Mouse (Mus musculus) erythroblast, adult 5-6 weeks (primary cell): Measurements from ENCODE around the gene Mapkap1. TPM values are rescaled to one million over a fixed set of nuclear protein-coding genes. Genes with fewer than 3 reads are reported as not detected.

Source experiments
- ATAC-seq: replicated peaks from 2 replicates; pipeline ENCODE4 v1.8.0; 2016; ENCODE audit warnings: moderate number of reproducible peaks, mild to moderate bottlenecking, moderate TSS enrichment, inconsistent platforms; ENCODE audit not compliant: poor library complexity, low FRiP score, severe bottlenecking
- total RNA-seq, 2 experiments: library from RNA; stranded (forward) in 1 of 2; stranded (reverse) in 1 of 2; fragments of 150-400 nt in 1 of 2; fragments of 200-764, 138-1000 nt in 1 of 2; gene quantifications; 2 replicates each; pipeline versions ENCODE4 v1.2.3 to v1.2.4; 2015 to 2017; ENCODE audit warnings: low replicate concordance in 2 of 2

Mapkap1 gene
- total RNA-seq, 2 experiments from 2014 or later: 4.8 to 17.1 TPM

DNA sequence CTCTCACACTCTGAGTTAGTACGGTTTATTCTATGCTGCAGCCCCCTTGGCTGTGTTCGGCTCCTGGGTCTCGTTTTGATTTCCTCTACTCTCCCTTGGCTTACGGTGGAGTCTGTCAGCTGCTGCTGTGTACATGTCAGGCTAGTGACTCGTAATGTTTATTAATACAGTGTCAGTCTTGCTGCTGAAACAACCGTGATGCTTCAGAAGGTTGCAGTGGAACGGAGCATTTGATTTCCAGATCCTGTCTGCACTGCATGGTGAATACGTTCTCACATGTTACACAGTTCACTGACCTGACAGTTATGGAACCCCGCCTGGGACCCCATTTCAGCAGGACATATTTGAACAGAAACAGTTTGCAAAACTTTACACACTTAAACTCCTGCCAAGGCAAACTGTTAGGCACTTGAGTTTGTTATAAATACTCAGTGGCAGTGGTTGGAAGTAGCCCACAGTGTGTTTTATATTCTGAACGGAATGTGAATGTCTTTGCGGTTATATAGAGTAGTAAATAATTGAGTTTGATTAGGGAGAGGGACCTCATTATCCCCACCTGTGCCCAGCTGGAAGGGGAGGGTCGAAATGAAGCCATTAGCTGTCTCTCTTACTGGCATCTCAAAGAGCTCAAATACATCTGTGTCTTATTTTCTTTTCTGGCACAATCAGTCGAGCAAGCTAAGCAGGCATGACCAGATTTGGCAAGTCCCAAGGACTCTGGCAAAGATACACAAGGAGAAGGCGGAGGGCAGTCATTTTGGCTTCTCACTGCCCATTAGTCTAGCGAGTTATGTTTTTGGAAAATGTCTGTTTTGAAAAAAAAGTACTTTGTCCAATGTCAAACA lies 120.2 kb downstream of the Mapkap1 start:
- no peak for ATAC-seq

GRCm38 (mm10) chr2:34528491-34528890 lies 121.9 kb downstream of the Mapkap1 start:
- ATAC-seq: no peak

DNA sequence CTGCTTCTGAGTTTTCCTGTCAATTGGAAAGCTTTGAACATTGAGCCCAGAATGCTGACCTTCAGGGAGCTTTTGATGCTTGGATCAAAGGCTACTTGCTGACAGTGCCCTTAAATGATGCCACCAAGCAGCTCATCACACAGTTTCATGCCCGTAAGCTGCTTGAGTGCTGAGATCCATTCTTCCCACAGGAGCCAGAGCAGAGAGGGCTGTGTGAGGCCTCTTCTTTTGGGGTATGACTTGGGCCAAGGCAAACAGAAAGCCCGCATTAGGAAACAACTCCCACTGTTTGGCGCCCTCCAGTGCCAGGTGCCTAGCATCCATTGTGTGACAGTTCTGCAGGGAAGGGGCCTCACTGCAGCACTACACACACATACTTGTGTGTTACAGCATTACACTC lies 123.5 kb downstream of the Mapkap1 start:
- no peak for ATAC-seq

- ATAC-seq: no peak
Observed at GRCm38 (mm10) chr2:34531801-34532298, 125.3 kb downstream of the Mapkap1 start.

DNA sequence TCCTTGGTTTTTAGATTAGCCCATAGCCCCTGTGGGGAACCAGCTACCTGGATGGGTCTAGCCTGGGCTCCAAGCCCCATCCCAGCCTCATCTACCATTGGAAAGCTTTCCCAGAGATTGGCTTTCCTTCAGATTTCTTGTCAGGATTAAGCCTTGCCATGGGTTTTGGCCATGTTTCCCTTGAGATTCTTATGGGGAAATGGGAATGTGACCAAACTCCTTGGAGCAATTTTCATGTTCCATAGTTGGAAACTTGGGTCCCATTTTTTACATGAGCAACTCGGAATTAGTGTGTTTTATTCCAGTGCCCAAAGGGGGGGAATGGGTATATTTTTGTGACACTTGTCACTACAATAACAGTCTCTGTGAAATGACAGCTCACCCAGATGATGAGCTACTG lies 125.8 kb downstream of the Mapkap1 start:
- no peak for ATAC-seq

GRCm38 (mm10) chr2:34533281-34533680 lies 126.7 kb downstream of the Mapkap1 start:
- ATAC-seq: no peak

GRCm38 (mm10) chr2:34534996-34535395 lies 128.4 kb downstream of the Mapkap1 start:
- no peak for ATAC-seq

DNA sequence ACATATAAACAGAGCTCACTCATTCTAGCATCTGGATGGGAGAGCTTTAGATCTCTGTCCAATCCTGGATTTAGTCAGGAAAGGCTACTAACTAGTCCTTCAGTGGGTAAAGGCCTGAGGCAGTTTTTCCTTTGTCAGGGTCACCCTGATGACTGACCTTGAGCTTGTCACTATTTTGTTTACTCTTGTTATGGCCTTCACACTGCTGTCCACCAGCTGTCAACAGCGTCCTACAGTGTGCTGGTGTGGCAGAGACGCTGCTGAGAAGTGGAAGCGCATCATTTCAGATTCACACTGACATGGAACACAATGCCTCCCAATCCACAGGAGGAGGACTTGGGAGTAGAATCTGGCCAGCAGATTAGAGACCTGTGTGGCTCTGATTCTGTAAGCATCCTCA lies 130.8 kb downstream of the Mapkap1 start:
- no peak for ATAC-seq

- ATAC-seq: no peak
Observed at GRCm38 (mm10) chr2:34543581-34543980, 137.0 kb downstream of the Mapkap1 start.

- no peak for ATAC-seq
Observed at GRCm38 (mm10) chr2:34544021-34544420, 137.4 kb downstream of the Mapkap1 start.

DNA sequence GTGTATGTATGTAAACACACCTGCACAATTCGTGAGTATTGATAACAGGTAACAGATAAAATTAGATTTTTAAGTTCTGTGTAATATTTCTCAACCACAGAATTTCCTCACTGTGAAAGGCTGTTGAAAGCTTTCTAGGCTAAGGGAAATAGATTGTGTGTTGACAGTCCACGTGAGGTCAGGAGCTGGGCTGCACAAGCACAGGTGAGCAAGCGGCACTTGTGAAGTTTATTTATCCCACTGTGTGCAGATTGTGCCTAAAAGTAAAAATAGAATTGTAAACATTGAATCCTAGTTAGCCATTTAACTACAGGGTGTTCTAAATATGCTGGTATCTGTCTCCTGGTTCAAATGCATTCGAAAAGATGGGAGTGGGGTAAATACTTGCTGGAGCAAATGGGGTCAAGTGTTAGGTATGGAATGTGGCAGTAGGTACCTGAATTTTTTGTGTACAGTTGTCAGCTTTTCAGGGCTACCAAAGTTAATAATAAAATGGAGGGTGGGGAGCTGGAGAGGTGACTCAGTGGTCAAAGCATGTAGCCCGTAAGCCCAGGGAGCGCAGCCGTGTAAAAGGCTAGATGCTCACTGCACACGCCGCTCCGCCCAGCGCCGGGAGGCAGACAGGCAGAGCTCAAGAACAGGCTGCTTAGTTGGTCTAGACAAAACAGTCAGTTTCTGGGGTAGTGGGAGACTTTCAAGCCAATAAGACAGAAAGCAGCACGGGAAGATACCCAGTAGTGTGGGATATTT lies 138.2 kb downstream of the Mapkap1 start:
- ATAC-seq: no peak

- no peak for ATAC-seq
Observed at GRCm38 (mm10) chr2:34546176-34546677, 139.7 kb downstream of the Mapkap1 start.

- ATAC-seq: no peak
Observed at GRCm38 (mm10) chr2:34547516-34547915, 140.9 kb downstream of the Mapkap1 start.

GRCm38 (mm10) chr2:34548961-34549360 lies 142.4 kb downstream of the Mapkap1 start:
- no peak for ATAC-seq

- ATAC-seq: no peak
Observed at GRCm38 (mm10) chr2:34549469-34549868, 142.9 kb downstream of the Mapkap1 start.

GRCm38 (mm10) chr2:34552772-34553171 lies 146.2 kb downstream of the Mapkap1 start:
- no peak for ATAC-seq

GRCm38 (mm10) chr2:34553580-34554231 lies 147.1 kb downstream of the Mapkap1 start:
- no peak for ATAC-seq

DNA sequence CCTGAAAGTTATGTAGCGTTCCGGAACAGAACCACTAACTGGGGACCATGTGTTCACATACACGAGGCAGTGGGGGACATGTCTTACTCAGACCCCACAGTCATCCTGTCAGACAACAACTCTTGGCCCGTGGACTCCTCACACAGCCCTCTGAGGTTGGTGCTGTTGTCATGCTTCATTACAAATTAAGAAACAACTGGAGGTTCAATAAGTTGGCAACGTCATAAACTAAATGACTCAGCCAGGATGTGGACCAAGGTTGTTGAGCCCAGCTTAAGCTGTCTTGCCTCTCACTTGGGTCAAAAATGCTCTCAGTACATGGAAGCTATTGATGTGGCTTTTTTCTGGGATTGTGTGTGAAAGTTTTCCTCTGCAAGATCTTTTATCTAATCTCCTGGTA lies 153.6 kb downstream of the Mapkap1 start:
- no peak for ATAC-seq

DNA sequence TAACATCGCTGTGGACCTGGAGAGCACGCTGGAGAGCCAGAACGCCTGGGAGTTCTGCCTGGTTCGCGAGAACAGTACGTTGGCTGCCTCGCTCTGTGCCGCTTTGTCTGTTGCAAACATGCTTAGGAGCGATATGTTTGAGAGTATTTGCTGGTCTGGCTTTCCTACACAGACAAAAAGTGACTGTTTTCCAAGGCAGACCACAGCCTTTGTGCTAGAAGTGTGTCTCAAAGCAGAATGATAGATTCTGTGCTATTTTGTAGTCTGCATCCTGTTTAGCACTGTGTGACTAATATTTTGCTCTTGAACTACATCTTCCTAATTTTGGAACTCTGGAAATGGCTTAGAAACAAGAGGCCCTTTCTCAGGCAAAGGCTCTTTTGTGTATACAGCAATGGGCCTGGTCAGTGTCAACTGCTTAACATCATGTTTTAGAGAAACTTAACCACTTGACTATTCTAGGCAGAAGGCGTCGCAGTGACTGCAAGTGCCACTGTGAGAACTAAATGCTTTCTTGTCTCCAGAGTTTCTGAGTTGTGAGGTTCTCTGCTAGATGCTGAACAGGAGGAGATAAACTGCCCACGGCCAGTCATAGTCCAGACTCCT lies 156.6 kb downstream of the Mapkap1 start:
- ATAC-seq: no peak

DNA sequence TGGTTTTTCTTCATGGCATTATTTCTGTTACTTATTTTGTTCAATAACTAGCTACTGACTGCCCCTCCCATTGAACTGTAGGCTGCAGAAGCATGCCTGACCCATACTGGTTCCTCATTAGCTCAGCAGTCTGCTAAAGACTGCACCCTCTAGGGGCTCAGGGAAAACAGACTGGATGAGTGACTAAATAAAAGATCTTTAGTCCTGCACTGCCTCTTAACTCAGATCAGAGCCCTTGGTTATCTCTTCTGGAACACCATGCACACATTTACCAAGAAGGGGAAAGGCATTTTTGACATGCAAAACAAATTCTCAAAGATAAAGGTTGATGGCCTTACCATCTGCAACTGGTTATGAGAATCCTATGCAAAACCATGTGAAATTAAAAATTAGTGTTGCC lies 157.3 kb downstream of the Mapkap1 start:
- ATAC-seq: no peak
